Mouse (Mus musculus) liver, embryonic 11.5 days (tissue): ENCODE data around the gene Gm10837. TPM values are rescaled to one million over a fixed set of nuclear protein-coding genes. Genes with fewer than 3 reads are reported as not detected.
"Not testable (repeated sequence)": the region's sequence is repeated elsewhere in the genome, so short reads cannot be mapped to it uniquely, and the experiment has no call there.

ENCODE experiments used
- ATAC-seq: fragments of 200-750 bp; cut with Nextera tagmentation; replicated peaks from 2 replicates; pipeline ENCODE4 v1.8.0; 2017; ENCODE audit warnings: moderate number of reproducible peaks, mild to moderate bottlenecking, moderate TSS enrichment, moderate library complexity; ENCODE audit not compliant: low FRiP score
- DNase-seq: peaks from one replicate; pipeline ENCODE4 v3.0.0-alpha.2; 2017; ENCODE audit warnings: low spot score
- H3K27ac ChIP-seq: fragments of 300-500 bp; sonication (generic); 2 replicates; pipeline ENCODE4 v1.5.1; 2014; ENCODE audit warnings: mild to moderate bottlenecking, low read depth, low read length, control low read depth
- H3K27me3 ChIP-seq: fragments of 300-500 bp; sonication (generic); replicated peaks from 2 replicates; pipeline ENCODE4 v1.6.1; 2014; ENCODE audit warnings: low read length, mixed read lengths; ENCODE audit not compliant: control insufficient read depth, insufficient read depth
- H3K36me3 ChIP-seq: fragments of 300-500 bp; sonication (generic); 2 replicates; pipeline ENCODE4 v1.6.1; 2014; ENCODE audit warnings: mild to moderate bottlenecking, low read length, moderate library complexity, mixed read lengths; ENCODE audit not compliant: control insufficient read depth, insufficient read depth
- H3K4me1 ChIP-seq: fragments of 300-500 bp; sonication (generic); replicated peaks from 2 replicates; pipeline ENCODE4 v1.6.1; 2014; ENCODE audit warnings: low read length, mixed read lengths; ENCODE audit not compliant: control insufficient read depth, insufficient read depth
- H3K4me2 ChIP-seq: fragments of 300-500 bp; sonication (generic); 2 replicates; pipeline ENCODE4 v1.6.1; 2014; ENCODE audit warnings: mild to moderate bottlenecking, control low read depth, moderate library complexity
- H3K4me3 ChIP-seq: fragments of 300-500 bp; sonication (generic); 2 replicates; pipeline ENCODE4 v1.5.1; 2014; ENCODE audit warnings: low read depth, low read length, control low read depth
- H3K9ac ChIP-seq: fragments of 300-500 bp; sonication (generic); 2 replicates; pipeline ENCODE4 v1.6.1; 2014; ENCODE audit warnings: low read depth, low read length, control low read depth
- H3K9me3 ChIP-seq: fragments of 300-500 bp; sonication (generic); 2 replicates; pipeline ENCODE4 v1.6.1; 2016; ENCODE audit warnings: low read length, inconsistent platforms, mixed read lengths; ENCODE audit not compliant: control insufficient read depth
- WGBS: fragments of 180-500 bp; shearing (Covaris S2); extraction: QIAGEN DNeasy Blood & Tissue Kit; methylation state at CpG from one replicate; pipeline ENCODE4 v1.1.7; 2014; 5-methylcytosine and 5-hydroxymethylcytosine counted together
- polyA plus RNA-seq: library from polyadenylated mRNA; unstranded; fragments of >200 nt; fragmentation: Nextera tagmentation; extraction: Ambion mirVana; gene quantifications from 2 replicates; pipeline ENCODE4 v1.2.1, GENCODE M21; 2014

Gm10837 gene
- polyA plus RNA-seq, 1 experiment from 2014 or later = not detected

GRCm38 (mm10) chr14:122463080-122463691 is 27.2 kb upstream of the Gm10837 start:
- H3K4me1 ChIP-seq = peaks cover 7% of the 10 kb centered on the region; the same call in 1 of the 2 replicates
- H3K9me3 ChIP-seq = no peaks in the 10 kb centered on the region
- H3K4me2 ChIP-seq = peak overlapping the region; percentile 84
- peaks cover 74% of the 10 kb centered on the region for H3K27me3 ChIP-seq
- DNase-seq = peak; percentile 34
- H3K36me3 ChIP-seq = no peaks in the 10 kb centered on the region
- peak overlapping the region; percentile 57 for H3K4me3 ChIP-seq
- H3K9ac ChIP-seq = no peak overlapping the region
- WGBS = 1% methylated on average over 40 of the region's 40 CpGs
- ATAC-seq = no peak
- H3K27ac ChIP-seq = no peak overlapping the region

GRCm38 (mm10) chr14:122463734-122464341 is 26.5 kb upstream of the Gm10837 start:
- H3K9me3 ChIP-seq, H3K27ac ChIP-seq, H3K4me1 ChIP-seq, H3K36me3 ChIP-seq, H3K9ac ChIP-seq: not testable (repeated sequence)
- H3K4me2 ChIP-seq = peak overlapping the region; percentile 84
- peak overlapping the region; percentile 57 for H3K4me3 ChIP-seq
- ATAC-seq (peak; percentile 62), DNase-seq (peak; percentile 66)
- under 1% methylated on average over 58 of the region's 58 CpGs for whole genome bisulfite sequencing
- peaks cover 81% of the 10 kb centered on the region for H3K27me3 ChIP-seq

- WGBS = under 1% methylated on average over 62 of the region's 62 CpGs
- H3K9ac ChIP-seq = no peak overlapping the region
- H3K9me3 ChIP-seq = no peaks in the 10 kb centered on the region
- H3K27me3 ChIP-seq = peaks cover 86% of the 10 kb centered on the region
- peak; percentile 46 for ATAC-seq
- peaks cover 7% of the 10 kb centered on the region; the same call in 1 of the 2 replicates for H3K4me1 ChIP-seq
- H3K4me2 ChIP-seq = peak overlapping the region; percentile 84
- H3K27ac ChIP-seq = no peak overlapping the region
- no peak for DNase-seq
- H3K4me3 ChIP-seq = peak overlapping the region; percentile 57
- no peaks in the 10 kb centered on the region for H3K36me3 ChIP-seq
These were observed 26.0 kb upstream of the Gm10837 start for GRCm38 (mm10) chr14:122464351-122464762.

- peaks cover 93% of the 10 kb centered on the region for H3K27me3 ChIP-seq
- ATAC-seq (peak; percentile 16; the same call in 1 of the 2 replicates), DNase-seq (peak; percentile 55)
- peak within 1 kb of the TSS; percentile 57 for H3K4me3 ChIP-seq
- no peaks in the 10 kb centered on the region for H3K36me3 ChIP-seq
- WGBS = under 1% methylated on average over 57 of the region's 62 CpGs
- no peaks in the 10 kb centered on the region for H3K9me3 ChIP-seq
- peaks cover 7% of the 10 kb centered on the region; the same call in 1 of the 2 replicates for H3K4me1 ChIP-seq
- no peak within 1 kb of the TSS for H3K9ac ChIP-seq
- peak within 1 kb of the TSS; percentile 84 for H3K4me2 ChIP-seq
- no peak within 1 kb of the TSS for H3K27ac ChIP-seq
These were observed 25.3 kb upstream of the Gm10837 start, which contains the start of gene Zic5 for GRCm38 (mm10) chr14:122464763-122465741. Zic5 (minus strand) TSS chr14:122465677.

GRCm38 (mm10) chr14:122465931-122466490 is 24.4 kb upstream of the Gm10837 start:
- Histone ChIP-seq H3K27me3 (peaks cover 96% of the 10 kb centered on the region), H3K4me2 (no peak overlapping the region), H3K4me1 (peaks cover 7% of the 10 kb centered on the region; the same call in 1 of the 2 replicates), H3K9me3 (no peaks in the 10 kb centered on the region), H3K9ac (no peak overlapping the region), H3K4me3 (no peak overlapping the region), H3K27ac (no peak overlapping the region), H3K36me3 (no peaks in the 10 kb centered on the region)
- no peak for ATAC-seq
- DNase-seq = no peak
- 22% methylated on average over 13 of the region's 13 CpGs for WGBS

GRCm38 (mm10) chr14:122466756-122467362 is 23.5 kb upstream of the Gm10837 start:
- 59% methylated on average over 7 of the region's 7 CpGs for WGBS
- Histone ChIP-seq H3K27ac (no peak overlapping the region), H3K4me3 (no peak overlapping the region), H3K4me2 (no peak overlapping the region), H3K36me3 (no peaks in the 10 kb centered on the region), H3K4me1 (peaks cover 7% of the 10 kb centered on the region; the same call in 1 of the 2 replicates), H3K27me3 (peaks cover 100% of the 10 kb centered on the region), H3K9ac (no peak overlapping the region), H3K9me3 (no peaks in the 10 kb centered on the region)
- DNase-seq (no peak), ATAC-seq (no peak)

- ATAC-seq (no peak), DNase-seq (peak; percentile 30)
- peaks cover 100% of the 10 kb centered on the region for H3K27me3 ChIP-seq
- no peak overlapping the region for H3K4me2 ChIP-seq
- no peak overlapping the region for H3K27ac ChIP-seq
- no peaks in the 10 kb centered on the region for H3K36me3 ChIP-seq
- H3K9ac ChIP-seq = no peak overlapping the region
- WGBS = 10% methylated on average over 23 of the region's 23 CpGs
- no peaks in the 10 kb centered on the region for H3K9me3 ChIP-seq
- H3K4me1 ChIP-seq = peaks cover 7% of the 10 kb centered on the region; the same call in 1 of the 2 replicates
- H3K4me3 ChIP-seq = no peak overlapping the region
These were observed 22.2 kb upstream of the Gm10837 start for GRCm38 (mm10) chr14:122467926-122468841.
